Mouse (Mus musculus) layer of hippocampus, adult 11-12 months (tissue): Measurements from ENCODE around the gene Ttll9.

Experiments used
- DNase-seq: peaks from one replicate; pipeline ENCODE4 v3.0.0; 2022; ENCODE audit warnings: low spot score

Gene Ttll9

DNA sequence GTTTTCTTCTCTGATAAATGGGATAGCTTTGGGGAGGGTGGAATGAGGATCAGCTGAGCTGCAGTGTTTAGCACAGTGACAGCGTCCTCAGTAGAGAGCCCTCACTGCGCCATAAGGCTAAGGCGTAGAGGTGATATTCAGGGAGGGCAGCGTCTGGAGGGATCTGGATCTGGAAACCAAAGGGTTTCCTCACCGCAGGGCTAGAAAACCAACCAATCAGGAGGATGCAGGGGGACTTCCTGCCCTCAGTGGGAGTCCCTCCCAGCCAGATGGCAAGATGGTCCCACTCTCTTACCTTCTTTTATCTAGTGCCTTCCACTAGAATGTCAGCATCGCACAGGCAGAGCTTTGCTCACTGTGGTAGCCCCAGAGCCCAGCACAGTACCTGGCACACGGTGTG is 20.5 kb upstream of the Ttll9 start:
- DNase-seq, result no peak

GRCm38 (mm10) chr2:152942898-152943515 is 19.3 kb upstream of the Ttll9 start:
- no peak for DNase-seq

DNA sequence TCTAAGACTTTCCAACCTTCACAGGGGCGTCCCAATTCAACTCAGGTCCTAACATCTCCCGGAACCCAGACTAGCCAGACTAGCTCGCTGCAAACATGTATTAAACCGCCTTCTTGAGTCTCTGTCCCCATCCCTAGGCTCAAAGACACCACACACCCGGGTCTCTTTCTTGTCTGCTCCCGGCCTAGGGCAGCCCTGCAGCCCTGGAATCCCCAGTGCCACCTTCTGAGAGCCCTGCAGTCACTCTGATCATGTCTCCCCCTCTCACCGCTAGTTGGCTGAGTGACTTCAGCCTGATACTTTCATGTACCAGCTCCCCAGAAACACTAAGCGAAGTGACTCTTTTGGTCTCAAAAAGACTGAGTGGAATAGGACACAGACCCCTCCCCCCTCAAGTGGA is 18.7 kb upstream of the Ttll9 start:
- no peak for DNase-seq

- DNase-seq, result no peak
These were observed 18.3 kb upstream of the Ttll9 start for GRCm38 (mm10) chr2:152944013-152944412.

DNA sequence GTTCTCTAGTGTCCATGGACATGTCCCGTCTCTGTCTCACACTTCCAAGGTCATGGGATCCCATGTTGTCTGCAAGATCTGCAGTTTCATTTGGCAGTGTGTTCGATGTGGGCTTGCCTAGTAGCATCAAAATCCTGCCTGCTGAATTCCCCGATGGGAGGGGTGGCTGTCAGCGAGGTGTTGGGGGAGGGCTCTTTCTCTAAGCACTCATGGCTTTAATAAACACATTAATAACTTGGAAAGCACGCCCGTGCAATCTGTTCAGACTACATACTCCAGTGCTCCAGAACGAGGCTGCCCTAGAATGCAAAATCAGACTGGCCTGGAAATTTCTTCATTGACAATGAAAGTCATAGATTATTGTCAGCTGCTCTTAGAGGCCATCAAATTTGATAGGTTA is 15.2 kb upstream of the Ttll9 start:
- DNase-seq, result peak; percentile 69

- no peak for DNase-seq
These were observed 13.8 kb upstream of the Ttll9 start for GRCm38 (mm10) chr2:152948438-152949020.

DNA sequence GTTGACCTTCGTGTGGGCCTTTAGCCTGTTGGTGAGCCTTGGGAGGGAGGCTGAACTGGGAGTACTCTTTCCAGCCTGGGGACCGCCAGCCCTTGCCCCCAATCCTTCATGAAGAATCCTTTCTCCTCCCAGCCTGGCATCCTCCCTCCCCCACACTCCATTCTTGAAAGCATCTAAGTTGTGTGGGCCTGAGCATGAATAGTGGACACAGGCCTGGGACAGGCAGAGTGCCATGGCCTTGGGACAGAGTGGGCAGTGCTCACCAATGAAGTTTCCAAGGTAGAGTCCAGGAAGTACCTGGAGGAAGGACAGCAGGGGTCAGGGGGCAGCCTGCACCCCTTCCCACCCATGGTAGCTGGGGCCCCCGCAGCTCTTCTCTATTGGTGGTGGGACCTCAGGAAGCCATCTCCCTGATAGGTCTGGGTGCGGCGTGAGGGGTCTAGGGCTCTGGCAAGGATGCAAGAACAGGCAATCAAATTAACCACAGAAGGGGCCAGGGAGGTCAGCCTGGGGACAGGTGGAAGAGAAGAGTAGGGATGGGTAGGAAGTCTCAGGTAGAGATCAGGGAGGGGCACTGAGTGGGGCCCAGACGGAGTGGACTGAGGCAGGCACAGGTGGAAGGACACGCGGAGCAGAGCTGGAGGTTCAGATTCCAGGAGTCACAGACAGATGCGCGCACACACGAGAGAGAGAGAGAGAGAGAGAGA is 11.8 kb upstream of the Ttll9 start:
- no peak for DNase-seq

- DNase-seq, result peak; percentile 65
These were observed 11.0 kb upstream of the Ttll9 start, which contains the start of gene Dusp15 for GRCm38 (mm10) chr2:152951065-152951849. TSS of gene Dusp15 (minus strand) at chr2:152951698.

GRCm38 (mm10) chr2:152951850-152952720 is 10.2 kb upstream of the Ttll9 start:
- no peak for DNase-seq

- DNase-seq, result no peak
These were observed 4.2 kb upstream of the Ttll9 start for GRCm38 (mm10) chr2:152958116-152958515.

- DNase-seq, result no peak
These were observed 3.3 kb downstream of the Ttll9 start for GRCm38 (mm10) chr2:152965555-152965954.

- no peak for DNase-seq
These were observed 14.7 kb downstream of the Ttll9 start for GRCm38 (mm10) chr2:152976991-152977390.

DNA sequence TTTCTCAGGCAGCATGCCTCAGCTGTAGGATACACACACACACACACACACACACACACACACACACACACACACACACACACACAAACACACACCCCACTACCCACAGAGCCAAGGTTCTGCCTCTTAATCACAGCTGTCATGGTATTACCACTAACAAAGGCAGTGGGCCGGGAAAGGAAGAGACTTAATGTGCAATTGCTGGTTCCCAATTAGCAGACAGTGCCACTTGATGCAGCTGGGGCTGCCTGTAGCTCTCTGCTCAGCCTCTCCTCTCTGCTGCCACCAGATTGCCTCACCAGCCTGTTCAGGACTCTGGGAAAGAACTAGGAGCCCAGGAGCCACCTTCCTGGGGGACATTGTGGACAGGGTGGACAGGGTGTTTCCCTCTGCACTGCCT is 23.3 kb downstream of the Ttll9 start:
- peak; percentile 14 for DNase-seq

GRCm38 (mm10) chr2:152991529-152991928 is 29.2 kb downstream of the Ttll9 start:
- DNase-seq, result no peak

DNA sequence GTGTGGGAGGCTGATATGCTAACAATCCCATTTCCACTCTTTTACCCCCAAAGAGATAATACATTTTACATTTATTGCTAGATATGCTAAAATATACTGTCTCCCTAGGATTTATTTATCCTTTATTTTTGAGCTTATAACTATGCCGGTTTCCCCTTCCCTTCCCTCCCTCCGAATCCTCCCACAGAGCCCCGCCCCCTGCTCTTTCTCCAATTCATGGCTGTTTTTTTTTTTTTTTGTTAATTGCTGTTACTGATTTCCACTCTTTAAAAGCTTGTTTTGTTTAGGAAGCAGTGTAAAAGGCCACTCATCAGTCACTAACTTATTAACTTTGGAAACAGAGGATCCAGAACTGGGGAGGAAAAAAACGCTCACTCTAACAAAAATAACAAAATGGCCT is 34.8 kb downstream of the Ttll9 start:
- DNase-seq, result no peak

GRCm38 (mm10) chr2:153002492-153003248 is 40.4 kb downstream of the Ttll9 start:
- no peak for DNase-seq

DNA sequence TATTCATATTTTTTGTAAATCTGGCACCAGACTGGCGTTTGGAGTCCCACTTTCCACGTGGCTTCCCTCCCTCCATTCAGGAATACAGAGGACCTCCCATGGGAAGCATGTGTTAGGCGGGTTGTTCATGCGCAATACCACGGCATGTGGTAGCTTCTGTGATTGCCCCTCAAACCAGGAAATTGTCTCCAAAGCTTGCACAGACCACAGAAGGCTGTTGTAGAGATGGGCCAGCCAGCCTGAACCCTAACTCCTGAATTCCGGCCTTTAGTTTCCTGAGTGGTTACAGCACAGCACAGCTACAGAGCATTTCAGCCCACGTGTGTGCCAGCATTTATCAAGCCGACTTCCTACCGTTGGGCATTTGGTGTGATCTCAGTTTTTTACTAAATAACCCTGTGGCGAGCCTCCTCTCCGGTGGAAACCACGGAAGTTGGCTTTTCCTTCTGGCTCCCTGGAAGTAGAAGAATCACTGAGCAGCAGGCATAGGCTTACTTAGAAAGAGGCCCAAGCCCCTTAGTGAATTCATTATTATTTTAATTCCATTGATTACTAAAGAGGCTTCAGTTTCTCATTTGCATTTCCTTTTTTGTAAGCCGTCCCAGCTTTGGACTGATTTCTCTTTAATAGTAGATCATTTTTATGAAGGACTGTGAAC is 41.5 kb downstream of the Ttll9 start:
- no peak for DNase-seq

DNA sequence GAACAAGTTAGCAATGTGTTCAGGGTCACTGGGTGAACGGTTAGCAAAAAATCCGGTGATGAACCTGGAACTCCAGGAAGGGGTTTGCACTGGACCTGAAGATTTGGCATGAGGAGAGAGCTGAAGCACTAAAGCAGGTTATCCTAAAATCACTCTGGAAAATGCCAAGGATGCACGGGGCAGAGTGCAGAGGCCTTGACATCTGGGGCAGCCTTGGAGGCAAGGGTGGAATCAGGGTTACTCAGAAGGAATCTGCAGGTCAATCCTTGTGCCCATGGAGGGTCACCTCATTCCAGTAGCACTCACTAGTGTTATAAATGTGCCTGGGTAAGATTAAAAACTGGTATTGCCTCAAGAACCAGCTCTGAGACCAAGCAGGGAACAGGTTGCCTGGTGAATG is 43.7 kb downstream of the Ttll9 start:
- no peak for DNase-seq

DNA sequence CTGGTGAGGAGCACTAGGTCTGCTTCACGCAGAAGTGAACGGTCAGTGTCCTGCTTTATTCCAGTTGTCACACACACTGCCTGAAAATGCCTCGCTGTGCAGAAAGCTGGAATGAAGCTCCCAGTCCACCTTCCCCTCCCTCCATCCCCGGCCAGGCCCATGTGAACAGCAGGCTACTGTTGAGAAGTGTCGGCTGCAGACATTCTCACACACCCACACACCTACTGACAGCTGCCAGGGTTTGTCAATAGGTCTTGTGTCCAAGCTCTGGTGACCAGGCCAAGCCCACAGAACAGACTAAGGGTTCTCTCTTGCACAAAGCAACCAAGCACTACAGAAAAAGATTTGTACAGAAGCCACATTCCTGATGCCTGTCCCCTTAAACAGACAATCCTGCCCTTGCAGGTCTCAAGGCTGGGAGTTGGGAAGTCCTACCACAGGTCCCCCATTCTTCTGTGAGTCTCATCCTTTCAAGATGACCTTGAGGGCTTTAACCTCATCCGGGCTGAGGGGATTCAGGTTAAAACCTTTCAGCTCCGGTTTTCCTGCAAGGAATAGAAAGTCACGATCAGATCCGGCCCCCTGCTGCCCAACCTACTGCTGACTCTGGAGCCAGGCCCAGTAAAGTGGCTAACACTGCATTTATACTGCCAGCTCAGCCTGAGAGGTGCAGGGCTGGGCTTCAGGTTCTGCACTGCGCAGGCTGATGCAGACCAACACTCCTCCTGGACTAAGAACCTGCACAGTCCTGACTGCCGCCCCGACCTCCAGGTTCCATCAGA is 47.1 kb downstream of the Ttll9 start:
- DNase-seq, result no peak
